Mouse (Mus musculus): ENCODE results near the gene Psme1. TPM values are rescaled to one million over a fixed set of nuclear protein-coding genes. Genes with fewer than 3 reads are reported as not detected.

Psme1 gene
- total RNA-seq, 2 experiments from 2014 or later = 50.3 to 50.4 TPM

- no peak for DNase-seq
Measured at GRCm38 (mm10) chr14:55603271-55603632, 25.3 kb downstream of the Psme1 start, which contains the start of gene Irf9. Gene Irf9 (plus strand): TSS chr14:55603571.

DNA sequence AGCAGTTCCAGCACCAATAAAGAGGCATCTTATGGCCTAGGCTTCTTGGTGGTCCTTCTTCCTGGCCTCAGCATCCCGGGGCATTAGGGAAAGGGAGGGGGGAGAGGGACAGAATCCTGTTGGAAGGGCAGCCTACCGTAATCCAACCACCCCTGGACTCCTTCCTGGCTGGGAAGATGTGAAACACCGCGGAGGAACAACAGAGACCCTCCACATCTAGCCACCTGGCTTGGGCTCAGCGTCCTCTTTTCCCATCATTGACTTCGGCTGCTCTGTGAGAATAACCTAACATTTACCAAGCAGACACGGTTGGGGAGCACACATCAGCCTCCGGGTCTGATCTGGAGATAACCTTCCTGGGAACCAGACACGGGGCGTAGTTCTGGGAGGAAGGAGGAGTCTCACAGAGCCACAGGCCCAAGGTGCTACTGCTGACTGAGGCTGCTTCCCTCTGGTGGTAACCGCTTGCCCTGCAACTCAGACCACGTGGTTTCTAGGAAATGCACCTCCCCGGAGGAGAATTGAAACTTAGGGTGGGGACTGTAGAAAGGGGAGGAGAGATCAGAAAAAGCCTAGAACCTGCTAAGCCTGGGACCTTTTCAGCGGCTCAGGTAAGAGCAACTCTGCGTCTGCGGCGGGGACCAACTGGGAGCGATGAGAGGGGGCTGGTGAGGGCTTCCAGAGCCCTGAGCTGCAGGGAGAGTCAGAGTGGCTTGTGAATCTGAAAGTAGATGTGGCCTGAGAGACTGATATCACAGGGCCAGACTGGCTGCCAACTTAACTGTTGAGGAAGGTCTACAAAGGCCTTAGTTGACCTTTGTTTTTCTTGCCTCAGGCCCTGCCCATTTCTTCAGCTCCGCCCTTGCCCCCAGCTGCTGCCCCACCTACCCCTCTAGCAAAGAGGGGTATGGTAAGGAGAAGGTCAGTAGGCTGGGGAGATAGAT lies 26.0 kb downstream of the Psme1 start:
- DNase-seq = peak; percentile 77 to 78

- DNase-seq = no peak
Measured at GRCm38 (mm10) chr14:55604823-55605222, 26.9 kb downstream of the Psme1 start.

- no peak for DNase-seq
Measured at GRCm38 (mm10) chr14:55605743-55606459, 28.0 kb downstream of the Psme1 start.

DNA sequence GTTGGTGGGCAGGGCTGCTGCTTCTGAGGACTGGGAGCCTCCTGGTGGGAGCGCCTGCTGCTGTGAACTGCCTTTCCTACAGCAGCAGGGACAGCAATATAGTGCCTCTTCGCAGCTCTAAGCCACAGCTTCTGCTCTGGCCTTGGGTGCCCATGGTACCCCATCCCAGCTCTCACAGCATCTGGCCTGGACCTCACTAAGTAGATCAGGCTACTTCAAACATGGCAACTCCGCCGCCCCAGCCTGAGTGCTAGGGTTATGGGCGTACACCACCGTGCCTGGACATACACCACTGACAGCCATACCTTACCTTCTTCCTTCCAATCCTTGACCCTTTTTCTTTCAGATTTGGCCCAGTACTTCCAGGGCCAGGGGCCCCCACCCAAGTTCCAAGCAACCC lies 30.4 kb downstream of the Psme1 start:
- DNase-seq = no peak

DNA sequence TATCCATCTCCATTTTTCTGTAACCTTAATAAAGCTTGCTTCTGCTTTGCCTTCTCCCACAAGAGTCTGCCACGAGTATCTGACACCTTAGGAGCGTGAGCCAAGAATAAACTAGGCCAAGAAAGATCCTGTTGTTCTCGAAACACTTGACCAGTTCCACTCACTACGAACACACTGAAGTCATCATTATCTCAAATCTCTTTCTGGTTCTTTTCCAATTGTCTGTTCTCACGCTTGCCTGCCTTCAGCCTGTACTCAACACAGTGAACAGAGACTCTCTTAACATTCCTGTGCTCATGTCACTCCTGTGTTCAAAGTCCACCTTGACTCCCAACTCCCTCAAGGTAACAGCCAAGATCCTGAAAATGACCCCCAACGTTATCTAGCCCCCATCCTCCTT lies 35.4 kb downstream of the Psme1 start:
- DNase-seq = no peak

- no peak for DNase-seq
Measured at GRCm38 (mm10) chr14:55614565-55615178, 36.7 kb downstream of the Psme1 start.

GRCm38 (mm10) chr14:55615876-55616275 lies 38.0 kb downstream of the Psme1 start:
- DNase-seq = no peak

DNA sequence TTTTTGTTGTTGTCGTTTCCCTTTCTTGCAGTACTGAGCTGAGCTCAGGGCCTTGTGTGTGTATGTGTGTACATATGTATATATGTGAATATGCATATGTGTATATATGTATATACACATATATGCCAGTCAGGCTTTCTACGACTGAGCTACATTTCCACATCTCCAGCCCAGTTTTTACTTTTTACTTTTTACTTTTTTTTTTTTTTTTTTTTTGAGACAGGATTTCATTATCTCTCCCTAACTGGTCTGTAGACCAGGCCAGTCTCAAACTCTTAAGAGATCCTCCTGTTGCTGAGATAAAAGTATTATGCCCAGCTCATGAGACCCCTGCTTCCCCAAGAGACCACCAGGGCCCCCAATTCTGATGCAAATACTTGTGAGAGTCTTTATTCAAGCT lies 38.9 kb downstream of the Psme1 start:
- no peak for DNase-seq

GRCm38 (mm10) chr14:55617822-55618221 lies 39.9 kb downstream of the Psme1 start, which contains the start of gene Rec8:
Gene Rec8 (plus strand): TSS chr14:55618037.
- DNase-seq = no peak

GRCm38 (mm10) chr14:55618486-55619195 lies 40.7 kb downstream of the Psme1 start:
- no peak for DNase-seq

DNA sequence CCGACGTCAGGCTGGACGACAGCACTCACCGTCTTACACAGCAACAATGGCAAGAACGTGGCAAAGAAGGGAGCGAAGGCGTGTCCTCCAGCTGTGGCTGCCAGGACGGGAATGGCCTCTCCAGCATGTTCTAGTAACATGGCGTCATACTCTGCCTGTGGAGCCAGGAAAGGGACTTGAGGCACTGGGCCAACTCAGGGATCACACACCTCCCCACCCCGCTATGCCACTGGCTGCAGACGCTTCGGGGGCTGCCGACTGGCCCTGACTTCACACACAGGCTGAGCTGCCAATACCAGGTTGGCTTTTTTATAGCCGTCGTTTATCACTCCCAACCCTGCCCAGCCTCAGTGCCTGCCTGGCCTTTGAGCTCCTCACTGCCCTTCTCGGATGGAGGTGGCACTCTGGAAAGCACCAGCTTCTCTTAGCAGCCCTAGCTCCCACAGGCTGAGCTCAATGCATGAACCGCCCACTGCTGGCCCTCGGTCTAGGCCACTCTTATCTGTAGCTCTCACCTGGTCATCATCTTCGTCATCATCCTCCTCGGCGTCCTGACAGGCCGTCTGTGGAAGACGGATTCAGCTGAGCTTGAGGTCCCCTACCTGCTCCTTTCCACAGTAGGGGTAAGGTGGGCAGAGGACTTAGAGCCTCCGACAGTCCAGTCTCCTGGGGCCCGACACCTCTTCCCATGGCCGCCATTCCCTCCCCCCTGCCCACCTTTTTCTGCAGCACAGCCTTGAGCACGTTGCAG lies 50.3 kb downstream of the Psme1 start:
- DNase-seq = no peak

DNA sequence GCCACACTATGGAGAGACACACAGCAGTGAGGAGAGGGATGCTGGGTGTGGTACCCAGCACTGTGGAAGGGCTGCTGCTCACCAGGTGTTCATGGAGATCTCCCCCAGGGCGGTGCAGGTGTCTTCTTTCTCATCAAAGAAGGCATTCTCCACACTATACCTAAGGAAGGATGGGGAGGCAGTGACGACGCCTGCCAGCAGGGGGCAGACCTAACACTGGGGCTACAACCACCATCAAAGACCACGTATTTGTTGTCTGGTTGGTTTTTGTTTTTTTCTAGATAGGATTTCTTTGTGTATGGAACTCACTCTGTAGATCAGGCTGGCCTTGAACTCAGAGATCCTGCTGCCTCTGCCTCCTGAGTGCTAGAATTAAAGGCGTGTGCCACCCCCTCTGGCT lies 51.4 kb downstream of the Psme1 start:
- no peak for DNase-seq

Other genes with a start within 250 kb of the Psme1 start
- gene Dhrs4, start 99.4 kb upstream of the Psme1 start, total RNA-seq (2021) = 10 to 100 TPM; 22.0 to 23.3 TPM
- gene Carmil3, start 87.5 kb upstream of the Psme1 start, total RNA-seq (2021) = 10 to 100 TPM; 59.2 to 60.3 TPM
- 100 to 1,000 TPM; 696 to 698 TPM for gene Cpne6, start 67.7 kb upstream of the Psme1 start, total RNA-seq (2021)
- 1 to 10 TPM; 1.6 to 5.6 TPM for gene Nrl, start 53.1 kb upstream of the Psme1 start, total RNA-seq (2021)
- gene Pck2, start 37.9 kb upstream of the Psme1 start, total RNA-seq (2021) = 10 to 100 TPM; 42.6 to 45.8 TPM
- gene Dcaf11, start 18.1 kb upstream of the Psme1 start, total RNA-seq (2021) = 10 to 100 TPM; 82.5 to 83.2 TPM
- gene A730061H03Rik, start 17.7 kb upstream of the Psme1 start, total RNA-seq (2021) = 1 to 10 TPM; 1.3 to 1.4 TPM
- gene Fitm1, start 2.5 kb upstream of the Psme1 start, total RNA-seq (2021) = not detected
- gene Emc9, start 7.2 kb downstream of the Psme1 start, total RNA-seq (2021) = 10 to 100 TPM; 46.1 to 50.7 TPM
- gene Psme2, start 13.0 kb downstream of the Psme1 start, total RNA-seq (2021) = 10 to 100 TPM; 43.2 to 44.6 TPM
- 10 to 100 TPM; 29.5 to 41.0 TPM for gene Rnf31, start 13.6 kb downstream of the Psme1 start, total RNA-seq (2021)
- 10 to 100 TPM; 13.9 to 16.2 TPM for gene Irf9, start 25.4 kb downstream of the Psme1 start, total RNA-seq (2021)
- gene Rec8, start 39.9 kb downstream of the Psme1 start, total RNA-seq (2021) = 1 to 10 TPM in 1 of 2 experiments, under 1 TPM in 1; 0.88 to 1.8 TPM
- gene Ipo4, start 57.8 kb downstream of the Psme1 start, total RNA-seq (2021) = 100 to 1,000 TPM; 108 to 119 TPM
- gene Gm49378, start 59.8 kb downstream of the Psme1 start, total RNA-seq (2021) = 1 to 10 TPM; 5.3 to 5.6 TPM
- gene Tm9sf1, start 65.7 kb downstream of the Psme1 start, total RNA-seq (2021) = 10 to 100 TPM; 43.4 to 44.3 TPM
- 1 to 10 TPM; 1.3 to 1.7 TPM for gene Tssk4, start 72.1 kb downstream of the Psme1 start, total RNA-seq (2021)
- 10 to 100 TPM; 46.4 to 49.9 TPM for gene Mdp1, start 82.4 kb downstream of the Psme1 start, total RNA-seq (2021)
- 10 to 100 TPM; 24.4 to 27.9 TPM for gene Gmpr2, start 93.8 kb downstream of the Psme1 start, total RNA-seq (2021)
- 100 to 1,000 TPM; 328 to 337 TPM for gene Nedd8, start 94.0 kb downstream of the Psme1 start, total RNA-seq (2021)
- 10 to 100 TPM; 13.0 to 13.4 TPM for gene Tinf2, start 103.7 kb downstream of the Psme1 start, total RNA-seq (2021)
- gene Tgm1, start 135.8 kb downstream of the Psme1 start, total RNA-seq (2021) = under 1 TPM in 1 of 2 experiments, not detected in 1; 0.28 TPM
- gene Rabggta, start 144.1 kb downstream of the Psme1 start, total RNA-seq (2021) = 10 to 100 TPM; 42.8 to 43.8 TPM
- 10 to 100 TPM; 82.7 to 83.2 TPM for gene Dhrs1, start 167.6 kb downstream of the Psme1 start, total RNA-seq (2021)
- 10 to 100 TPM; 10.6 to 14.2 TPM for gene Nop9, start 167.6 kb downstream of the Psme1 start, total RNA-seq (2021)
- 1 to 10 TPM; 1.2 to 1.6 TPM for gene Cideb, start 180.3 kb downstream of the Psme1 start, total RNA-seq (2021)
- gene Ltb4r2, start 183.3 kb downstream of the Psme1 start, total RNA-seq (2021) = under 1 TPM; 0.10 to 0.20 TPM
- not detected for gene Ltb4r1, start 187.8 kb downstream of the Psme1 start, total RNA-seq (2021)
- 1 to 10 TPM; 2.5 to 3.2 TPM for gene Adcy4, start 206.0 kb downstream of the Psme1 start, total RNA-seq (2021)
- gene Ripk3, start 210.7 kb downstream of the Psme1 start, total RNA-seq (2021) = 1 to 10 TPM; 1.1 to 1.9 TPM
- 1 to 10 TPM; 1.2 to 1.9 TPM for gene Nfatc4, start 245.0 kb downstream of the Psme1 start, total RNA-seq (2021)